Mouse (Mus musculus) hindbrain, postnatal 0 days (tissue): ENCODE measurements around the gene Fam234a. TPM values are rescaled to one million over a fixed set of nuclear protein-coding genes. Genes with fewer than 3 reads are reported as not detected.

Source experiments
- ATAC-seq: fragments of 200-750 bp; cut with Nextera tagmentation; 2 replicates; pipeline ENCODE4 v1.8.0; 2017; ENCODE audit warnings: mild to moderate bottlenecking, moderate TSS enrichment, moderate library complexity
- DNase-seq: peaks from one replicate; pipeline ENCODE4 v3.0.0-alpha.2; 2015; ENCODE audit warnings: low spot score
- H3K27ac ChIP-seq: fragments of 300-500 bp; sonication (generic); 2 replicates; pipeline ENCODE4 v1.5.1; 2014; ENCODE audit warnings: mild to moderate bottlenecking
- H3K27me3 ChIP-seq: fragments of 300-500 bp; sonication (generic); 2 replicates; pipeline ENCODE4 v1.6.1; 2014; ENCODE audit warnings: low read length, mixed read lengths; ENCODE audit not compliant: insufficient read depth
- H3K36me3 ChIP-seq: fragments of 300-500 bp; sonication (generic); 2 replicates; pipeline ENCODE4 v1.6.1; 2014; ENCODE audit warnings: low read length, mixed read lengths; ENCODE audit not compliant: insufficient read depth
- H3K4me1 ChIP-seq: fragments of 300-500 bp; sonication (generic); 2 replicates; pipeline ENCODE4 v1.6.1; 2014; ENCODE audit warnings: antibody characterized with exemption, low read length, mixed read lengths; ENCODE audit not compliant: insufficient read depth
- H3K4me2 ChIP-seq: fragments of 300-500 bp; sonication (generic); 2 replicates; pipeline ENCODE4 v1.6.1; 2014; ENCODE audit warnings: low read depth, mild to moderate bottlenecking, low read length, moderate library complexity, mixed read lengths
- H3K4me3 ChIP-seq: fragments of 300-500 bp; sonication (generic); 2 replicates; pipeline ENCODE4 v1.5.1; 2014; ENCODE audit warnings: low read length
- H3K9ac ChIP-seq: fragments of 300-500 bp; sonication (generic); replicated peaks from 2 replicates; pipeline ENCODE4 v1.6.1; 2014; ENCODE audit warnings: mild to moderate bottlenecking, low read length, moderate library complexity, mixed read lengths
- H3K9me3 ChIP-seq: fragments of 300-500 bp; sonication (generic); 2 replicates; pipeline ENCODE4 v1.6.1; 2016; ENCODE audit warnings: low read length, mixed read lengths
- CTCF ChIP-seq: IDR thresholded peaks from 2 replicates; pipeline ENCODE4 v1.5.1; 2016; ENCODE audit warnings: antibody characterized with exemption, control low read depth, low read depth
- WGBS: fragments of 180-500 bp; shearing (Covaris S2); extraction: QIAGEN DNeasy Blood & Tissue Kit; methylation state at CpG from one replicate; pipeline ENCODE4 v1.1.7; 2014; 5-methylcytosine and 5-hydroxymethylcytosine counted together
- polyA plus RNA-seq: library from polyadenylated mRNA; unstranded; fragments of >200 nt; fragmentation: Nextera tagmentation; extraction: Ambion mirVana; gene quantifications from 2 replicates; pipeline ENCODE4 v1.2.1, GENCODE M21; 2015
- total RNA-seq: library from RNA; depleted of rRNA; stranded (reverse); fragments of >200 nt; gene quantifications from 2 replicates; pipeline ENCODE4 v1.2.3, GENCODE M21; 2014

Gene Fam234a
- total and polyA plus RNA-seq, 2 experiments from 2014 or later: 37.5 to 42.4 TPM

DNA sequence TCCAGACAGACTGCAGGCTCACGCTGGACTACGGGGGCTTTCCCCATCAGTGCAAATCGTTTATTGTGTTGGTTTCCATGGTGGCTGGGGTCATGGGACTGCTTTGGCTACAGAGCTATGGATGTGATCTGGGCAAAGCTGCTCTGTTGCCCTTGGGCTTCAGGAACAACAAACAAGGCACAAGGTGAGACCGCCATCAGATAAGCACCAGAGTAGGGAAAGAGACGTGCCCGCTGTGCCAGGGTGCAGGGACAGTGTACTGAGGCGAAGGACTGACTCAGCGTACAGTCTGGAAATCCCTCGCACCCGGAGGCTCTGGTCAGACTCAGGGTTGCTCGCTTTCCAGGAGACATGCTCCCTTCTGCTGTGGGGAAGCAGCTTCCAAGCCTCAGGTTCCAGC is 31.4 kb downstream of the Fam234a start:
- Histone ChIP-seq H3K27ac (no peak overlapping the region), H3K9me3 (no peaks in the 10 kb centered on the region), H3K4me3 (no peak overlapping the region), H3K4me1 (no peaks in the 10 kb centered on the region), H3K36me3 (peaks cover 11% of the 10 kb centered on the region; the same call in 1 of the 2 replicates), H3K27me3 (no peaks in the 10 kb centered on the region), H3K4me2 (no peak overlapping the region), H3K9ac (no peak overlapping the region)
- TF ChIP-seq CTCF: no peak
- DNase-seq (no peak), ATAC-seq (no peak)
- 89% methylated on average over 11 of the region's 11 CpGs for WGBS

DNA sequence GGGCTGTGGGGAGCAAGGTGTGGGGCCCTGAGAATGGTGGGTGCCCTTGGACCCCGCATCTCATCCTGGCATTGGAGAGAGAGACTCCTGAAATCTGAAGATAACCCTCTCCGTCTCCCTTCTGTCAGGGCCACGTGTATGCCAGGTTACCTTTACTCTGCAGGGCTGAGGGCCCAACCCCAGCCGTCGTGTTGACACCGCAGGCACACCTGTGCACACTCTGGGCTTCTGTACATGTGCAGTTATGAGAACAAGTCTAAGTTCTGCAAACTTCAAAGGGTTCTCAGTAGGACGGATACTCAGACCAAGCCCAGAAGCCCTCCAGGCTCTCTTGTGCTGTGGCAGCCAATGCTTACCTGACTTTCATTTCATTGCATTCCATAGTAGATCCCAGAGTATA is 31.8 kb downstream of the Fam234a start:
- no peaks in the 10 kb centered on the region for H3K27me3 ChIP-seq
- ATAC-seq (no peak), DNase-seq (no peak)
- H3K9me3 ChIP-seq: no peaks in the 10 kb centered on the region
- no peak overlapping the region for H3K4me3 ChIP-seq
- H3K27ac ChIP-seq: no peak overlapping the region
- H3K9ac ChIP-seq: no peak overlapping the region
- 91% methylated on average over 7 of the region's 7 CpGs for WGBS
- H3K4me2 ChIP-seq: no peak overlapping the region
- H3K4me1 ChIP-seq: no peaks in the 10 kb centered on the region
- no peak for TF ChIP-seq CTCF
- peaks cover 11% of the 10 kb centered on the region; the same call in 1 of the 2 replicates for H3K36me3 ChIP-seq

GRCm38 (mm10) chr17:26207686-26208085 is 36.4 kb downstream of the Fam234a start, which contains the start of gene Arhgdig:
Gene Arhgdig, minus strand, starts transcription at chr17:26207786.
- H3K4me3 ChIP-seq: no peak within 1 kb of the TSS
- H3K4me2 ChIP-seq: no peak within 1 kb of the TSS
- no peak within 1 kb of the TSS for H3K9ac ChIP-seq
- no peaks in the 10 kb centered on the region for H3K4me1 ChIP-seq
- no peak for TF ChIP-seq CTCF
- WGBS: 90% methylated on average over 12 of the region's 12 CpGs
- H3K27ac ChIP-seq: no peak within 1 kb of the TSS
- peaks cover 3% of the 10 kb centered on the region; the same call in 1 of the 2 replicates for H3K27me3 ChIP-seq
- DNase-seq (no peak), ATAC-seq (no peak)
- H3K36me3 ChIP-seq: no peaks in the 10 kb centered on the region
- H3K9me3 ChIP-seq: no peaks in the 10 kb centered on the region

DNA sequence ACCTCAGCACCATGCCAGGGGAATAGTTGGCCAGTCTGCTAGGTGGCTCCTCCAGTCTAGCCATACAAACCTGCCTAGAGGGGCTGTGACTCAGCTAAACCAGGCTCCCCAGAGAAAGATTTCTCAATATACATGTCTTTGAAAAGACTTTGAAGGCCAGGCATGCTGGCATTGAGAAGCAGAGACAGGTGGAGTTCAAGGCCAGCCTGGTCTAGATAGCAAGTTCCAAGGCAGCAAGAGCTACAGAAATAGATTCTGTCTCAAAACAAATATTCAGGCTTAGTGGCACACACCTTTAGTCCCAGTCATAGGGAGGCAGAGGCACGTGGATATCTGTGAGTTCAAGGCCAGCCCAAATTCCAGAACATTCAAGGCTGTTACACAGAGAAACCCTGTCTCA is 37.6 kb downstream of the Fam234a start:
- TF ChIP-seq CTCF: no peak
- H3K9me3 ChIP-seq: no peaks in the 10 kb centered on the region
- H3K4me1 ChIP-seq: peaks cover 3% of the 10 kb centered on the region; the same call in 1 of the 2 replicates
- DNase-seq (no peak), ATAC-seq (no peak)
- no peak overlapping the region for H3K27ac ChIP-seq
- H3K36me3 ChIP-seq: no peaks in the 10 kb centered on the region
- no peak overlapping the region for H3K4me3 ChIP-seq
- WGBS: 57% methylated on average over 1 of the region's 1 CpGs
- no peak overlapping the region for H3K9ac ChIP-seq
- no peak overlapping the region for H3K4me2 ChIP-seq
- peaks cover 3% of the 10 kb centered on the region; the same call in 1 of the 2 replicates for H3K27me3 ChIP-seq

- H3K9ac ChIP-seq: no peak overlapping the region
- H3K9me3 ChIP-seq: no peaks in the 10 kb centered on the region
- H3K27ac ChIP-seq: no peak overlapping the region
- peaks cover 3% of the 10 kb centered on the region; the same call in 1 of the 2 replicates for H3K27me3 ChIP-seq
- H3K4me3 ChIP-seq: no peak overlapping the region
- H3K4me2 ChIP-seq: no peak overlapping the region
- DNase-seq: no peak
- no peak for ATAC-seq
- WGBS: 30% methylated on average over 11 of the region's 11 CpGs
- H3K36me3 ChIP-seq: no peaks in the 10 kb centered on the region
- no peak for TF ChIP-seq CTCF
- H3K4me1 ChIP-seq: peaks cover 3% of the 10 kb centered on the region; the same call in 1 of the 2 replicates
These were observed 39.3 kb downstream of the Fam234a start for GRCm38 (mm10) chr17:26204766-26205165.

DNA sequence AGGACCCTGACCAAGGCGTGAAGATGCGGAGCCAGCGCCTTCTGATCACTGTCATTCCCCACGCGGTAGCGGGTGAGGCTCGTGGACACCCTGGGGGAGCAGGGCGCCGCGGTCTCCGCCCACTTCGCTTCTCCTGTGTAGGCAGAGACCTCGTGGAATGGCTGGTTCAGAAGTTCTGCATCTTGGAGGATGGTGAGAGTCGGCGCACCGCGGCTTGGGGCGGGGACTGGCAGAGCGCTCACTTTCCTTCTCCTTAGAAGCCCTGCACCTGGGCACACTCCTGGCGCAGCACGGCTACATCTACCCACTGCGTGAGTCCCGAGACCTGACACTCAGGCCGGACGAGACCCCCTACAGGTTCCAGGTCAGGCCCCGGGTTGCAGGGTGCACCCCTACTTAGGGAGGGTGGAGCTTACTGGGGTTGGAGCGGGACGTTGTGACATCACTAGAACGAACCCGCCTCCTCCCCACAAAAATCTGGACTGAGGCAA is 40.7 kb downstream of the Fam234a start:
- peaks cover 3% of the 10 kb centered on the region; the same call in 1 of the 2 replicates for H3K27me3 ChIP-seq
- H3K36me3 ChIP-seq: 0 out of 2 replicates have a peak, but pooled peaks cover 3% of the 10 kb centered on the region
- H3K9me3 ChIP-seq: no peaks in the 10 kb centered on the region
- H3K27ac ChIP-seq: no peak overlapping the region
- H3K9ac ChIP-seq: peak overlapping the region; percentile 46; the same call in 1 of the 2 replicates
- ATAC-seq (peak; percentile 25), DNase-seq (peak; percentile 36)
- H3K4me3 ChIP-seq: peak overlapping the region; percentile 48
- 2% methylated on average over 30 of the region's 30 CpGs for WGBS
- TF ChIP-seq CTCF: no peak
- H3K4me1 ChIP-seq: peaks cover 3% of the 10 kb centered on the region; the same call in 1 of the 2 replicates
- peak overlapping the region; percentile 96 for H3K4me2 ChIP-seq

DNA sequence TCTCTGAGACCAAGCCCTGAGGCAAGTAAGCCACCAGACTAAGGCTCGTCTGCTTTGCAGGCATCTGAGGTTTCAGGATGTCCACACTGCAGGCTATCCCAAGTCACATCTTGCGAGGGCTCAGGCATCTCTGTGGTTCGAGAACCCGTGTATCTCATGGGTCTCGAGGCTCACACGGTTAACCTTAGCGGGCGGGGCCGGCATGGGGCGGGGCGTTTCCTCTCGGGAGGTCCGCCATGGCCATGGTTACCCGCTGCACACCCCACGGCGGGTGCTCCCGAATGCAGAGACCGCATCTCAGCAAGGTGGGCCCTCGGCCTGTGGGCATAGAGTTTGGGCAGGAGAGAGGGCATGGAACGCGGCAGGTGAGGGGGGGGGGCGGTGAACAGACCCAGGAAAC is 41.3 kb downstream of the Fam234a start, which contains the start of gene Rgs11:
Gene Rgs11, plus strand, starts transcription at position 215 of the 400 bp plus-strand sequence.
- H3K4me2 ChIP-seq: peak within 1 kb of the TSS; percentile 96
- H3K27me3 ChIP-seq: peaks cover 3% of the 10 kb centered on the region; the same call in 1 of the 2 replicates
- H3K4me1 ChIP-seq: peaks cover 3% of the 10 kb centered on the region; the same call in 1 of the 2 replicates
- H3K27ac ChIP-seq: no peak within 1 kb of the TSS
- H3K9ac ChIP-seq: peak within 1 kb of the TSS; percentile 46; the same call in 1 of the 2 replicates
- ATAC-seq (peak; percentile 10; the same call in 1 of the 2 replicates), DNase-seq (no peak)
- no peaks in the 10 kb centered on the region for H3K9me3 ChIP-seq
- 2% methylated on average over 22 of the region's 22 CpGs for WGBS
- 0 out of 2 replicates have a peak, but pooled peaks cover 7% of the 10 kb centered on the region for H3K36me3 ChIP-seq
- peak within 1 kb of the TSS; percentile 66 for H3K4me3 ChIP-seq
- TF ChIP-seq CTCF: no peak
